Mouse (Mus musculus) MEL (cell line): Measurements from ENCODE around the gene Shisal2a. TPM values are rescaled to one million over a fixed set of nuclear protein-coding genes. Genes with fewer than 3 reads are reported as not detected.

Experiments
- DNase-seq: peaks from one replicate; pipeline ENCODE4 v3.0.0; 2011; ENCODE audit warnings: low read depth, low spot score
- H3K27ac ChIP-seq: 2 replicates; pipeline ENCODE4 v1.5.1; 2012; ENCODE audit warnings: low read depth, mild to moderate bottlenecking, control low read depth, low read length, moderate library complexity; ENCODE audit not compliant: control insufficient read depth
- H3K27me3 ChIP-seq, 2 experiments: fragments of 150-350 bp in 1 of 2; sonication (generic) in 1 of 2; 2 replicates each; pipeline ENCODE4 v1.6.1; 2012; ENCODE audit warnings: low read length in 2 of 2, mild to moderate bottlenecking in 2 of 2, improper control_type of control experiment in 1 of 2, moderate library complexity in 1 of 2; ENCODE audit not compliant: insufficient read depth in 2 of 2, control insufficient read depth in 1 of 2
- H3K36me3 ChIP-seq, 2 experiments: 2 replicates each; pipeline ENCODE4 v1.6.1; 2012 to 2014; ENCODE audit warnings: low read length in 2 of 2, improper control_type of control experiment in 1 of 2, inconsistent platforms in 1 of 2, mild to moderate bottlenecking in 1 of 2; ENCODE audit not compliant: insufficient read depth in 2 of 2, control insufficient read depth in 1 of 2
- H3K4me1 ChIP-seq, 2 experiments: fragments of 150-350 bp in 1 of 2; sonication (generic) in 1 of 2; 2 replicates each; pipeline ENCODE4 v1.6.1; 2012; ENCODE audit warnings: low read length in 2 of 2, improper control_type of control experiment in 1 of 2, mild to moderate bottlenecking in 1 of 2; ENCODE audit not compliant: insufficient read depth in 2 of 2, control insufficient read depth in 1 of 2
- H3K4me3 ChIP-seq, 2 experiments: fragments of 150-350 bp in 1 of 2; sonication (generic) in 1 of 2; 2 replicates each; pipeline ENCODE4 v1.5.1; 2012; ENCODE audit warnings: low read depth in 2 of 2, low read length in 2 of 2, mild to moderate bottlenecking in 2 of 2, moderate library complexity in 2 of 2, control low read depth in 1 of 2, improper control_type of control experiment in 1 of 2; ENCODE audit not compliant: control insufficient read depth in 1 of 2, insufficient read depth in 1 of 2
- H3K79me2 ChIP-seq: 2 replicates; pipeline ENCODE4 v1.6.1; 2012; ENCODE audit warnings: mild to moderate bottlenecking, low read length, moderate library complexity; ENCODE audit not compliant: control insufficient read depth, poor library complexity, insufficient read depth
- H3K9ac ChIP-seq: 2 replicates; pipeline ENCODE4 v1.6.1; 2012; ENCODE audit warnings: low read depth, mild to moderate bottlenecking, control low read depth, low read length, moderate library complexity; ENCODE audit not compliant: control insufficient read depth, poor library complexity, severe bottlenecking
- H3K9me3 ChIP-seq: fragments of 150-350 bp; sonication (generic); replicated peaks from 2 replicates; pipeline ENCODE4 v1.6.1; 2012; ENCODE audit warnings: mild to moderate bottlenecking, low read length, improper control_type of control experiment, moderate library complexity; ENCODE audit not compliant: insufficient read depth
- CHD1 ChIP-seq: IDR thresholded peaks from 2 replicates; pipeline ENCODE4 v1.6.1; 2012; ENCODE audit warnings: low read depth, mild to moderate bottlenecking, inconsistent platforms, low read length, improper control_type of control experiment
- E2F4 ChIP-seq: IDR thresholded peaks from 2 replicates; pipeline ENCODE4 v1.6.1; 2011; ENCODE audit warnings: low read depth, low read length, improper control_type of control experiment, borderline replicate concordance
- EP300 ChIP-seq, 2 experiments: IDR thresholded peaks; 2 replicates each; pipeline ENCODE4 v1.6.1; 2011; ENCODE audit warnings: improper control_type of control experiment in 2 of 2, low read length in 2 of 2, low read depth in 1 of 2, mild to moderate bottlenecking in 1 of 2
- ETS1 ChIP-seq: IDR thresholded peaks from 2 replicates; pipeline ENCODE4 v1.6.1; 2012; ENCODE audit warnings: low read depth, mild to moderate bottlenecking, inconsistent platforms, low read length, improper control_type of control experiment, moderate library complexity
- JUND ChIP-seq: IDR thresholded peaks from 2 replicates; pipeline ENCODE4 v1.6.1; 2011; ENCODE audit warnings: low read depth, mild to moderate bottlenecking, improper control_type of control experiment, low read length
- MAFK ChIP-seq: IDR thresholded peaks from 2 replicates; pipeline ENCODE4 v1.6.1; 2011; ENCODE audit warnings: low read depth, mild to moderate bottlenecking, low read length, improper control_type of control experiment, borderline replicate concordance
- NELFE ChIP-seq: IDR thresholded peaks from 2 replicates; pipeline ENCODE4 v1.6.1; 2011; ENCODE audit warnings: low read depth, low read length, improper control_type of control experiment
- POLR2AphosphoS5 ChIP-seq: IDR thresholded peaks from 2 replicates; pipeline ENCODE4 v1.6.1; 2012; ENCODE audit warnings: low read depth, borderline replicate concordance, mild to moderate bottlenecking, inconsistent platforms, low read length, moderate library complexity, mixed read lengths
- RAD21 ChIP-seq: IDR thresholded peaks from 2 replicates; pipeline ENCODE4 v1.6.1; 2011; ENCODE audit warnings: mild to moderate bottlenecking, low read depth, low read length, improper control_type of control experiment
- SMC3 ChIP-seq: IDR thresholded peaks from 2 replicates; pipeline ENCODE4 v1.6.1; 2011; ENCODE audit warnings: low read depth, low read length, improper control_type of control experiment
- UBTF ChIP-seq: IDR thresholded peaks from 2 replicates; pipeline ENCODE4 v1.6.1; 2012; ENCODE audit warnings: low read depth, mild to moderate bottlenecking, inconsistent platforms, low read length, improper control_type of control experiment, moderate library complexity, borderline replicate concordance; ENCODE audit not compliant: insufficient read depth
- USF2 ChIP-seq, 2 experiments: IDR thresholded peaks; 2 replicates each; pipeline ENCODE4 v1.6.1; 2011 to 2012; ENCODE audit warnings: improper control_type of control experiment in 2 of 2, low read length in 2 of 2, borderline replicate concordance in 1 of 2, inconsistent platforms in 1 of 2, low read depth in 1 of 2, mild to moderate bottlenecking in 1 of 2; ENCODE audit not compliant: insufficient read depth in 1 of 2
- ZC3H11A ChIP-seq: IDR thresholded peaks from 2 replicates; pipeline ENCODE4 v1.6.1; 2012; ENCODE audit warnings: low read depth, mild to moderate bottlenecking, inconsistent platforms, low read length, improper control_type of control experiment
- ZKSCAN1 ChIP-seq: IDR thresholded peaks from 2 replicates; pipeline ENCODE4 v1.6.1; 2012; ENCODE audit warnings: low read depth, mild to moderate bottlenecking, inconsistent platforms, low read length, improper control_type of control experiment, moderate library complexity
- ZMIZ1 ChIP-seq: IDR thresholded peaks from 2 replicates; pipeline ENCODE4 v1.6.1; 2012; ENCODE audit warnings: low read depth, mild to moderate bottlenecking, inconsistent platforms, low read length, improper control_type of control experiment, moderate library complexity
- polyA plus RNA-seq, 2 experiments: library from polyadenylated mRNA; stranded (reverse) in 1 of 2; unstranded in 1 of 2; fragments of >175 nt in 1 of 2; fragments of >200 nt in 1 of 2; gene quantifications; 2 replicates each; pipeline versions ENCODE4 v1.2.1 to v1.2.4; 2012; ENCODE audit warnings: low replicate concordance in 2 of 2, low read depth in 1 of 2; ENCODE audit not compliant: insufficient read length in 2 of 2, insufficient read depth in 1 of 2, missing spikeins in 1 of 2
- total RNA-seq: library from RNA; depleted of rRNA; stranded (reverse); fragments of 300-350 nt; gene quantifications from 2 replicates; pipeline ENCODE4 v1.2.3, GENCODE M21; 2012

Shisal2a gene
- total and polyA plus RNA-seq, 3 experiments: not detected

GRCm38 (mm10) chr4:108364111-108364476 is 19.1 kb downstream of the Shisal2a start:
- H3K27ac ChIP-seq: no peak overlapping the region
- no peak overlapping the region for H3K4me3 ChIP-seq
- H3K9me3 ChIP-seq: no peaks in the 10 kb centered on the region
- no peaks in the 10 kb centered on the region for H3K36me3 ChIP-seq
- H3K9ac ChIP-seq: no peak overlapping the region
- peaks cover 0 to 4% of the 10 kb centered on the region in 2 experiments; a peak in 3 of 4 replicates for H3K27me3 ChIP-seq
- DNase-seq: no peak
- TF ChIP-seq USF2 (IDR thresholded peaks at IDR 0.05; ENCODE audit: borderline replicate concordance in 1 of 2, insufficient read depth in 1 of 2, low read depth in 1 of 2, low read length in 2 of 2) (no peak), ETS1 (no peak), ZMIZ1 (no peak), E2F4 (no peak), JUND (no peak), MAFK (no peak), SMC3 (no peak), RAD21 (no peak), CHD1 (no peak)
- TF ChIP-seq, all 39 proteins: peak for 0
- Histone ChIP-seq H3K79me2 (no peaks in the 10 kb centered on the region), H3K4me1 (no peaks in the 10 kb centered on the region)

DNA sequence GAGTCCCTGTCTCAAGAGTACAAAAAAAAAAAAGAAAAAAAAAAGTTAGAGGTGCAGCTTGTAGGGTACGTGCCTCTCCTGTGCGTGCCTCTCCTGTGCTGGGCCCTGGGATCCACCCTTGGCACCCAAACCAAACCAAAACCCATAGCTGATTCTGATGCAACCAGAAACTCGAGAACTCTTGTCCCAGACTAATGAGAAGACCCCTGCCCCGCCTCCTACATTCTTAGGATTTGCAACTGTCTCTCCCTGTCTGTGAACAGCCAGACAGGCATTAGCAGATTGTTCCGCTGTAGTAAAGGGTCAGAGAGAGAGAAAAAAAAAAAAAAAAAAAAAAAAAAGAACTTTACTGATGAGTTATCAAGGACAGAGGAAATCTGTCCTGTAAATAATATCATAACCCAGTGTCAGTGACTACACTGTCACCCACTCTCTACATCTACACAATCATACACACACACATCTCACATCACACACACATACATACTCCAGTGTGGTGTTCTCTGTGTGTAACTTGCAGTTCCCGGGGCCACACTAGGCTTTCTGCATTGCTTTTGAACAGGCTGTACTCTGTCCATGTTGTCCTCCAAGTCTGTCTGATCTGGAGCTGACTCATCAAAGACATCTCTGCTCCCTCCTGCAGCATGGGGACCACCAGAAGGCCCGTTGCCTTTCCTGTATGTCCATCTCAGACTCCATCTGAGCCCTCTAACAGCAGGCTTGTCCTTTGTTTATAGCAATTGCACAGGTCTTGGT is 19.6 kb downstream of the Shisal2a start:
- no peak overlapping the region for H3K4me3 ChIP-seq
- H3K9ac ChIP-seq: no peak overlapping the region
- H3K27me3 ChIP-seq: peaks cover 0 to 4% of the 10 kb centered on the region in 2 experiments; a peak in 3 of 4 replicates
- H3K27ac ChIP-seq: no peak overlapping the region
- DNase-seq: no peak
- no peaks in the 10 kb centered on the region for H3K9me3 ChIP-seq
- no peaks in the 10 kb centered on the region for H3K79me2 ChIP-seq
- TF ChIP-seq NELFE (no peak), ZMIZ1 (no peak), EP300 (IDR thresholded peaks at IDR 0.05; ENCODE audit: low read depth in 1 of 2, low read length in 2 of 2) (no peak), RAD21 (no peak), ETS1 (no peak)
- no peaks in the 10 kb centered on the region for H3K36me3 ChIP-seq
- H3K4me1 ChIP-seq: no peaks in the 10 kb centered on the region

DNA sequence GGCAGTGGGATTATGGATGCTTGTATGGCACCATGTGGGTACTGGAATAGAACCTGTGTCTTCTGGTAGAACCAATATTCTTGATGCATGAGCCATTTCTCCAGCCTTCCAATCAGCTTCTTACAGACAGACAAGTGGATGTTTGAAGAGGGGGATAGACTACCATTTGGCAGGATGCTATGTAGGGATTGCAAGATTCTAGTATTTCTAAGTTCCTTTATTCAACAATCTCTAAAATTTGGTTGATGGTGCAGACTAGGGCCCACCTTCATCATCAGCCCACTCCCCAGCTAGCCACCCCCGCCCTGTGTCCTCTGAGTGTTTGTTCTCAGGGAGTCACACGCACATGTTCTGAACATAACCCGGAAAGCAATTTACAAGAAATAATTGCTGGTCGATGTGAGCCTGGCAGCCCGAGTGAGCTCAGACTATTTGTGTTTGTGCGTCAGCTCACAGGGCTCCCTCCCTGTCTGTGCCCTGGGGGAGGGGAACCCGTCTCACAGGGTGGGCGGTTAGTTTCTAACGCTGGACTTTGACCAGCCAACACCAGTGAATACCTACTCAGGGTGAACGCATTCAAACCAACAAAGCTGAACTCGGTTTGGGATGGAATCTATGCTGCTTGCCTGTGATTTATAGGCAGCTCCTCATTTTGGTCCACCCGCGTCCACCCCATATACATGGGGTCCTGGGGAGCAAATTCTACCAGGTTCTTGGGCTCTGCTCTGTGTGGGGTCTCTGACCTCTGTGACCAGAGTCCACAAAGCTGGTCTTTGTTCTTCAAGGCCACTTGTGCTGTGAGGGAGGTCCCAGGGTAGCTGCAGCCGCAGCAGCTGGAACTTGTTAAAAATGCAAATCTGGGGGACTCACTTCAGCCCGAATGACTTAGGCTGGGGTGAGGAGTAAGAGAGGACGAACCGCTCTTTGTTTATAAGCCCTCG is 20.6 kb downstream of the Shisal2a start:
- TF ChIP-seq UBTF (no peak), NELFE (no peak), EP300 (IDR thresholded peaks at IDR 0.05; ENCODE audit: low read depth in 1 of 2, low read length in 2 of 2) (no peak), ETS1 (no peak), ZC3H11A (no peak), POLR2AphosphoS5 (no peak), CHD1 (no peak), ZKSCAN1 (no peak)
- TF ChIP-seq, all 39 proteins: peak for 0
- Histone ChIP-seq H3K27ac (no peak overlapping the region), H3K36me3 (no peaks in the 10 kb centered on the region), H3K79me2 (no peaks in the 10 kb centered on the region), H3K9ac (no peak overlapping the region), H3K27me3 (peaks cover 0 to 4% of the 10 kb centered on the region in 2 experiments; a peak in 3 of 4 replicates), H3K4me1 (no peaks in the 10 kb centered on the region), H3K4me3 (no peak overlapping the region), H3K9me3 (no peaks in the 10 kb centered on the region)
- DNase-seq: no peak
